Mouse (Mus musculus) forebrain, embryonic 15.5 days (tissue): ENCODE data around the gene Dhx38. TPM values are rescaled to one million over a fixed set of nuclear protein-coding genes. Genes with fewer than 3 reads are reported as not detected.

Experiments used
- ATAC-seq: fragments of 200-750 bp; cut with Nextera tagmentation; replicated peaks from 2 replicates; pipeline ENCODE4 v1.8.0; 2017; ENCODE audit warnings: mild to moderate bottlenecking, moderate TSS enrichment, moderate library complexity
- H3K27ac ChIP-seq: fragments of 300-500 bp; sonication (generic); replicated peaks from 2 replicates; pipeline ENCODE4 v1.5.1; 2015; ENCODE audit warnings: mild to moderate bottlenecking, inconsistent platforms
- H3K27me3 ChIP-seq: fragments of 300-500 bp; sonication (generic); 2 replicates; pipeline ENCODE4 v1.6.1; 2015; ENCODE audit warnings: inconsistent platforms
- H3K36me3 ChIP-seq: fragments of 300-500 bp; sonication (generic); 2 replicates; pipeline ENCODE4 v1.6.1; 2015; ENCODE audit warnings: mild to moderate bottlenecking, inconsistent platforms
- H3K4me1 ChIP-seq: fragments of 300-500 bp; sonication (generic); 2 replicates; pipeline ENCODE4 v1.6.1; 2015; ENCODE audit warnings: inconsistent platforms
- H3K4me2 ChIP-seq: fragments of 300-500 bp; sonication (generic); replicated peaks from 2 replicates; pipeline ENCODE4 v1.6.1; 2015; ENCODE audit warnings: mild to moderate bottlenecking, inconsistent platforms
- H3K4me3 ChIP-seq: fragments of 300-500 bp; sonication (generic); 2 replicates; pipeline ENCODE4 v1.5.1; 2015; ENCODE audit warnings: mild to moderate bottlenecking, inconsistent platforms
- H3K9ac ChIP-seq: fragments of 300-500 bp; sonication (generic); replicated peaks from 2 replicates; pipeline ENCODE4 v1.6.1; 2015; ENCODE audit warnings: mild to moderate bottlenecking, inconsistent platforms
- H3K9me3 ChIP-seq: fragments of 300-500 bp; sonication (generic); 2 replicates; pipeline ENCODE4 v1.6.1; 2016; ENCODE audit warnings: inconsistent platforms
- WGBS: fragments of 180-500 bp; shearing (Covaris S2); methylation state at CpG from one replicate; pipeline ENCODE4 v1.1.7; 2015; ENCODE audit warnings: mixed read lengths; 5-methylcytosine and 5-hydroxymethylcytosine counted together
- polyA plus RNA-seq: library from polyadenylated mRNA; unstranded; fragments of >200 nt; fragmentation: Nextera tagmentation; extraction: Ambion mirVana; gene quantifications from 2 replicates; pipeline ENCODE4 v1.2.1, GENCODE M21; 2015

Dhx38 gene
- polyA plus RNA-seq, 1 experiment from 2014 or later, result 23.9 TPM

DNA sequence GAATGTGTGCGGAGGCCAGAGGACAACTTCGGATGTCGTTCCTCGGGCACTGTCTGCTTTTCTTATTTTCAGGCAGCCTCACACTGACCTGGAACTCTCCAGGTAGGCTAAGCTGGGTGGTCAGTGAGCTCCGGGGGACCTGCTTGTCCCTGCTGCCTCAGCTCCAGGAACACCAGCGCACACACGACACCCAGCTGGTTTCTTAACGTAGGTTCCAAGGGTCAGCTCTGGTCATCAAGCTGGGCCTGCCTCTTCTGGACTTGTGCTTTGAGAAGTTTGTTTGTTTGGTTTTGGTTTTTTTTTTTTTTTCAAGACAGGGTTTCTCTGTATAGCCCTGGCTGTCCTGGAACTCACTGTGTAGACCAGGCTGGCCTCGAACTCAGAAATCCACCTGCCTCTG is 25.2 kb upstream of the Dhx38 start:
- no peak for ATAC-seq
- no peaks in the 10 kb centered on the region for H3K4me1 ChIP-seq
- whole genome bisulfite sequencing, result 93% methylated on average over 9 of the region's 9 CpGs
- no peaks in the 10 kb centered on the region for H3K27me3 ChIP-seq
- no peak overlapping the region for H3K27ac ChIP-seq
- 0 out of 2 replicates have a peak, but pooled peaks cover 2% of the 10 kb centered on the region for H3K36me3 ChIP-seq
- no peak overlapping the region for H3K4me3 ChIP-seq
- H3K4me2 ChIP-seq, result no peak overlapping the region
- no peaks in the 10 kb centered on the region for H3K9me3 ChIP-seq
- H3K9ac ChIP-seq, result no peak overlapping the region

- H3K4me1 ChIP-seq, result no peaks in the 10 kb centered on the region
- no peak overlapping the region for H3K9ac ChIP-seq
- H3K4me2 ChIP-seq, result no peak overlapping the region
- 72% methylated on average over 7 of the region's 7 CpGs for WGBS
- no peak for ATAC-seq
- no peaks in the 10 kb centered on the region for H3K27me3 ChIP-seq
- no peaks in the 10 kb centered on the region for H3K36me3 ChIP-seq
- H3K4me3 ChIP-seq, result no peak overlapping the region
- H3K27ac ChIP-seq, result no peak overlapping the region
- no peaks in the 10 kb centered on the region for H3K9me3 ChIP-seq
These were observed 21.4 kb upstream of the Dhx38 start for GRCm38 (mm10) chr8:109586972-109587504.

GRCm38 (mm10) chr8:109585652-109586051 is 20.0 kb upstream of the Dhx38 start:
- H3K4me2 ChIP-seq, result no peak overlapping the region
- no peaks in the 10 kb centered on the region for H3K36me3 ChIP-seq
- no peak overlapping the region for H3K4me3 ChIP-seq
- no peak overlapping the region for H3K27ac ChIP-seq
- H3K27me3 ChIP-seq, result no peaks in the 10 kb centered on the region
- no peak overlapping the region for H3K9ac ChIP-seq
- no peak for ATAC-seq
- H3K9me3 ChIP-seq, result no peaks in the 10 kb centered on the region
- H3K4me1 ChIP-seq, result no peaks in the 10 kb centered on the region

GRCm38 (mm10) chr8:109584830-109585229 is 19.2 kb upstream of the Dhx38 start:
- Histone ChIP-seq H3K4me1 (no peaks in the 10 kb centered on the region), H3K27me3 (no peaks in the 10 kb centered on the region), H3K36me3 (no peaks in the 10 kb centered on the region), H3K9ac (no peak overlapping the region), H3K4me2 (no peak overlapping the region), H3K27ac (no peak overlapping the region), H3K4me3 (no peak overlapping the region), H3K9me3 (no peaks in the 10 kb centered on the region)
- no peak for ATAC-seq
- WGBS, result 94% methylated on average over 3 of the region's 3 CpGs

GRCm38 (mm10) chr8:109584293-109584692 is 18.6 kb upstream of the Dhx38 start:
- 83% methylated on average over 4 of the region's 4 CpGs for WGBS
- no peak overlapping the region for H3K4me3 ChIP-seq
- H3K4me2 ChIP-seq, result no peak overlapping the region
- H3K9me3 ChIP-seq, result no peaks in the 10 kb centered on the region
- H3K4me1 ChIP-seq, result no peaks in the 10 kb centered on the region
- no peaks in the 10 kb centered on the region for H3K27me3 ChIP-seq
- H3K27ac ChIP-seq, result no peak overlapping the region
- H3K36me3 ChIP-seq, result no peaks in the 10 kb centered on the region
- ATAC-seq, result no peak
- no peak overlapping the region for H3K9ac ChIP-seq

- H3K4me1 ChIP-seq, result no peaks in the 10 kb centered on the region
- 77% methylated on average over 8 of the region's 8 CpGs for WGBS
- no peaks in the 10 kb centered on the region for H3K27me3 ChIP-seq
- no peak within 1 kb of the TSS for H3K9ac ChIP-seq
- H3K4me2 ChIP-seq, result no peak within 1 kb of the TSS
- H3K4me3 ChIP-seq, result no peak within 1 kb of the TSS
- H3K9me3 ChIP-seq, result no peaks in the 10 kb centered on the region
- no peak within 1 kb of the TSS for H3K27ac ChIP-seq
- H3K36me3 ChIP-seq, result no peaks in the 10 kb centered on the region
- no peak for ATAC-seq
These were observed 13.2 kb upstream of the Dhx38 start, which contains the start of gene Hp for GRCm38 (mm10) chr8:109578900-109579301. Gene Hp (minus strand): TSS chr8:109579172.

GRCm38 (mm10) chr8:109576311-109576710 is 10.7 kb upstream of the Dhx38 start:
- Histone ChIP-seq H3K9me3 (no peaks in the 10 kb centered on the region), H3K4me1 (no peaks in the 10 kb centered on the region), H3K27ac (no peak overlapping the region), H3K36me3 (peaks cover 5% of the 10 kb centered on the region; the same call in 1 of the 2 replicates), H3K4me3 (no peak overlapping the region), H3K4me2 (no peak overlapping the region), H3K27me3 (no peaks in the 10 kb centered on the region), H3K9ac (no peak overlapping the region)
- 85% methylated on average over 4 of the region's 4 CpGs for WGBS
- ATAC-seq, result no peak

DNA sequence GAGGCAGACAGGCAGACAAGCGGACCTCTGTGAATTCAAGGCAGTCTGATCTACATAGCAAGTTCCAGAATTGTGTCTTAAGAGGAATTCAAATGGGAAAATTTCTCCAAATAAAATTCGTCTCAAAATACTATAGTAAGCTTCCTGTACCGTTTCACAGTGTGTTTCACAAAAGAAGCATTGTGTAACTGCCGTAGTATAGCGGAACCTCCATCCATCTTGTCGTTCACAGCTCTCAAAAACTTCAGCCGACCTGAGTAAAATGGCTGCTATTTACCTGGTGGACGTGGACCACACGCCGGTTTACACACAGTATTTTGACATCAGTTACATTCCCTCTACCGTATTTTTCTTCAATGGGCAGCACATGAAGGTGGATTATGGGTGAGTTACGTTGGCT is 5.5 kb upstream of the Dhx38 start:
- 92% methylated on average over 12 of the region's 12 CpGs for WGBS
- Histone ChIP-seq H3K4me3 (no peak overlapping the region), H3K27ac (no peak overlapping the region), H3K36me3 (peaks cover 9% of the 10 kb centered on the region; the same call in 1 of the 2 replicates), H3K4me1 (peaks cover 9% of the 10 kb centered on the region), H3K9me3 (no peaks in the 10 kb centered on the region), H3K9ac (no peak overlapping the region), H3K27me3 (no peaks in the 10 kb centered on the region), H3K4me2 (no peak overlapping the region)
- no peak for ATAC-seq

- H3K9me3 ChIP-seq, result no peaks in the 10 kb centered on the region
- WGBS, result 3% methylated on average over 10 of the region's 10 CpGs
- peaks cover 29% of the 10 kb centered on the region for H3K36me3 ChIP-seq
- H3K9ac ChIP-seq, result peak overlapping the region; percentile 93
- ATAC-seq, result no peak
- peak overlapping the region; percentile 83 for H3K4me2 ChIP-seq
- H3K27ac ChIP-seq, result peak overlapping the region; percentile 93
- H3K27me3 ChIP-seq, result no peaks in the 10 kb centered on the region
- peak overlapping the region; percentile 86 for H3K4me3 ChIP-seq
- H3K4me1 ChIP-seq, result peaks cover 21% of the 10 kb centered on the region
These were observed 895 bp downstream of the Dhx38 start for GRCm38 (mm10) chr8:109564766-109565165.

DNA sequence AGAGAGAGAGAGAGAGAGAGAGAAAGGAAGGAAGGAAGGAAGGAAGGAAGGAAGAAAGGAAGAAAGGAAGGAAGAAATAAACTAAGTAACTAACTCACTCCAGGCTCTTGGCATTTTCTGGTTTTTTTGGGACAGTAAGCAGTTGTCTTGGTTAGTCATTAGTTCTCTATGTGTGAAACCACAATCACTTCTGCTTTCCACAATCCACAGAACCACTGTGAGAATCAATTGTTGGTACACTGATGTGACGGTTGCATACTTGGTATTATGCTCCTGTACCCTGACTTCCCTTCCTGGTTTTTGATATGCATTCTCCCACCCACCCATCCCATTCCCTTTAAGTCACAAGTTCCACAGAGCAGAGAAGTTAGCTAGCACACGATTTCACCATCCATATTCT is 1.8 kb downstream of the Dhx38 start:
- Histone ChIP-seq H3K4me3 (no peak overlapping the region), H3K4me2 (no peak overlapping the region)

DNA sequence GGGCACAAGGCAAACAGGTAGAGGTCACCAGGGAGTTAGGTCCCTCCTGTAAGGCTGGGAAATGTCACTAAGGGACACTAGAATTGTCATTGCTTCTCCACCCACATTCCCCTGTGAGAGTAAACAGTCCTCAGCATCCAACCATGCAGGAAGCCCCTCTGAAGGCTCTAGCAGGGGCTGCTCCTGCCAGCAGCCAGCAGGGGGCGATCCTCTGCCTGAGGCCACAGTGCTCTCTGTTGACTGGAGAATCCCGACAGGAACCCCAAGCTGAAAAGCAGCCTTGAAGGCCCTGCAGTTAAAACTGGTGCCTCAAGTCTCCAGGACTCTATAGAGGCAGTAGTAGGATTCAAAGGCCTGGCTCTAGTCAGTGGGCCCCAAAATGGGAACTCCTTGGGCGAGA is 14.0 kb downstream of the Dhx38 start:
- Histone ChIP-seq H3K4me1 (no peaks in the 10 kb centered on the region), H3K9me3 (no peaks in the 10 kb centered on the region), H3K4me2 (no peak overlapping the region), H3K27ac (no peak overlapping the region), H3K4me3 (no peak overlapping the region), H3K9ac (no peak overlapping the region), H3K27me3 (no peaks in the 10 kb centered on the region), H3K36me3 (peaks cover 96% of the 10 kb centered on the region)
- 37% methylated on average over 3 of the region's 3 CpGs for WGBS
- ATAC-seq, result no peak

More for the DNA sequence above, 1.8 kb downstream of the Dhx38 start:
- peaks cover 36% of the 10 kb centered on the region for H3K36me3 ChIP-seq
- H3K9me3 ChIP-seq, result no peaks in the 10 kb centered on the region
- 83% methylated on average over 2 of the region's 2 CpGs for WGBS
- H3K27ac ChIP-seq, result no peak overlapping the region
- peaks cover 21% of the 10 kb centered on the region for H3K4me1 ChIP-seq
- H3K27me3 ChIP-seq, result no peaks in the 10 kb centered on the region
- ATAC-seq, result no peak
- H3K9ac ChIP-seq, result no peak overlapping the region

DNA sequence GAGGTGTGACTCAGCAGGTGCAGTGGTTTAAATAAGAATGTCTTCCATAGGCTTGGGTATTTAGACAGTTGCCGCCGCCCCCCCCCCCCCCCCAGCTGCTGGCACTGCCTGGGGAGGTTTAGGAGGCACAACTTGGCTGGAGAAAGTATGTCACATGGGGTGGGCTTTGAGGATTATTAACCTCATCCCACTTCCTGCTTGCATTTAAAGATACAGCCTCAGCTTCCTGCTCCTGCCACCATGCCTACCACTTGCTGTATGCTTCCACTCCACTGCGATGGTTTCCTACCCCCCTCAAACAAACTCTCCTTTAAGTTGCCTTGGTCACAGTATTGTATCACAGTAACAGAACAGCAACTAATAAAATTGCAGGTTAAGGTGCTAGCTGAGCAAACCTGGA is 21.6 kb downstream of the Dhx38 start:
- 40% methylated on average over 3 of the region's 3 CpGs for WGBS
- Histone ChIP-seq H3K27me3 (no peaks in the 10 kb centered on the region), H3K36me3 (peaks cover 28% of the 10 kb centered on the region), H3K4me3 (no peak overlapping the region), H3K4me1 (no peaks in the 10 kb centered on the region), H3K9ac (no peak overlapping the region), H3K4me2 (no peak overlapping the region), H3K9me3 (no peaks in the 10 kb centered on the region), H3K27ac (no peak overlapping the region)
- no peak for ATAC-seq

DNA sequence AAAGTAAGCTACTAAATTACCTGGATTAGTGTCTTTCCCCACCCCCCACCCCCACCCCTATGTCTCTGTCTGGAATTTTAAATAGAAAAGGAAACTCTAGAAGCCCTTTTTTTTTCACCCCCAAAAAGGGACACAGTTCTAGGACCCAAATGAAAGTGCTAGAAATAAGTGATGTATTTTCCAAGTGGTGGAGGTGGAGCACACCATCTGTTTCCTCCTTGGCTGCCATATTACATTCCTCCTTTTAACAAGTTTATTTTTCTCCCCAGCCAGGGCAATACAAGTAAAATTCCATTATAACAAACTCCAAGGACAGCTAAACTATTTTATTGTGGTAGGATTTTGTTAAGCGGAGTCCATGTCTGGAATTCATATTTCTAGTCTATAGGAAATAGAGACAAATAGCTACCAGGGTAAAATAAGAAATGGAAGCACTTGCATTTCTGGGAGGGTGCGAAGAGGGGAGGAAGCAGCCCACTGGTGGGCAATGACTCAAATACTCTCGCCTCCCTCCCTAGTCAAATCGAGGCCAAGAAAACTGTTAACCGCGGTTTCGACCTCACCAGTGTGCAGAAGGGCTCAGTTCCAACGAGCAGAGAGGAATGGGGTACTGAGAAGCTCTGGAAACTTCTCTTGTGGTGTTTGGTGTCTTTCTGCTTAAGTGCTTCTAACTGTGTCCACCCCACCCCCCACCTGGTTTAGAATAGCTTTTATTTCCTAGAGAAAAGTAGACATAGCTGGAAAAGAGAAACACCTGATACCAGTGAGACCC is 22.7 kb downstream of the Dhx38 start:
- Histone ChIP-seq H3K9me3 (no peaks in the 10 kb centered on the region), H3K9ac (no peak overlapping the region), H3K36me3 (peaks cover 18% of the 10 kb centered on the region), H3K4me1 (no peaks in the 10 kb centered on the region), H3K4me2 (no peak overlapping the region), H3K4me3 (no peak overlapping the region), H3K27me3 (no peaks in the 10 kb centered on the region), H3K27ac (no peak overlapping the region)
- ATAC-seq, result no peak
- 85% methylated on average over 8 of the region's 8 CpGs for WGBS
